Mouse (Mus musculus): Measurements from ENCODE around the gene Eef1akmt2.

DNA sequence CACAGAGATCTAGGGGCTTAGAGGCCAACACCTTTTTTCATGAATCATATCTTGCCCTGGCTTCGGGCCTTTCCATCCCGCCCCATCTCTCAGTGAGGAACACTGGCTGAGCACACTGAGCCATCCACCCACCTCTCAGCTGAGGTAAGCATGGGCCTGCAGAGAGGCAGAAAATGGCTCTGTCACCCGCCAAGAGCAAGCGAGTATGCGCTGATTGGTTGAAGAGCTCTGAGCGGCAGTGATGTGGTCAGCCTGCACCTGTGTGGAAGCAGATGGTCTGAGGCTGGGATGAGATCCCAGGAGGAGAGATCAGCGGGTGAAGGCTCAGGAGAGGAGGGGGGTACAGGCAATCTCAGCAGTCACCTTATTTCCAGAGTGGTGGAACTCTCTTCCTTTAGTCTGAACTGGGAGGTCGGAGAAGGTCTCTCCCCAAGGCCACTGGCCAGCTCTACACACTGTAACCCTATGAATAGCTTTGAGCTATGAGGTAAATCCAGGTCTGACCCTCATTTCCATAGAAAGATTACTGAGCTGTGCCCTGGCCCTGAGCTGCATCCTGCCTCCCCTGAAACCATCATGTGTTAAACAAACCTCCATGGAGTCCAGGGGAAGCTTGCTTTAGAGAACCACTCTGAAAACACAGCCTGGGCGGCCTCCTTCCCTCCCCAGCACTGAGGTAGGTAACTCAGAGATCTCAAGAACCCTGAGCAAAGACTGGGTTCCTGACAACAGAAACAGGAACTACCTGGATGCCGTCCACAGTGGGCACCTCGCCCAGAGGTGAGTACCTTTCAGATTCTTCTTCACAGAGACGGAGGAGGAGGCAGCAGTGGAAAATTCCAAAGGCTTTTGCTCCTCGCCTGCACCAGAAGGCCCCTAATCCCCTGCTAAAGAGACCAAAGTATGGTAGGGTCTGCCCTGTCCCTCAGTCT is 45.3 kb downstream of the Eef1akmt2 start:
- TF ChIP-seq MAZ (IDR thresholded peaks at IDR 0.05; ENCODE audit: low read depth, low read length) (no peak), EP300 (IDR thresholded peaks at IDR 0.05; ENCODE audit: low read length) (0 out of 2 replicates have a peak, but pooled peaks have one; percentile 6), ZC3H11A (IDR thresholded peaks at IDR 0.05; ENCODE audit: low read depth, low read length) (no peak), NELFE (IDR thresholded peaks at IDR 0.05; ENCODE audit: low read depth, low read length) (no peak)
